Mouse (Mus musculus): ENCODE measurements around the gene Arhgap20.

- TF ChIP-seq POLR2A (IDR thresholded peaks at IDR 0.05; ENCODE audit: low read depth, low read length) (no peak), HCFC1 (IDR thresholded peaks at IDR 0.05; ENCODE audit: low read depth, low read length) (no peak), EP300 (IDR thresholded peaks at IDR 0.05; ENCODE audit: low read length) (peak; percentile 52; the same call in 1 of the 2 replicates), USF2 (conservative IDR thresholded peaks at IDR 0.05; ENCODE audit: low read depth, low read length) (no peak), CHD2 (IDR thresholded peaks at IDR 0.05; ENCODE audit: low read length) (no peak), CTCF (conservative IDR thresholded peaks at IDR 0.05 in 1 of 2, IDR thresholded peaks at IDR 0.05 in 1 of 2; ENCODE audit: low read depth in 2 of 2, low read length in 2 of 2) (no peak), JUND (conservative IDR thresholded peaks at IDR 0.05; ENCODE audit: low read depth, low read length) (no peak), GABPA (IDR thresholded peaks at IDR 0.05; ENCODE audit: insufficient replicate concordance, low read depth, low read length) (no peak), MAZ (IDR thresholded peaks at IDR 0.05; ENCODE audit: low read depth, low read length) (no peak), MAX (IDR thresholded peaks at IDR 0.05; ENCODE audit: low read length) (no peak)
Measured at GRCm38 (mm10) chr9:51727960-51728359, 37.2 kb upstream of the Arhgap20 start.

Data from CH12.LX (cell line).